Mouse (Mus musculus): ENCODE measurements around the gene Zfp865.

DNA sequence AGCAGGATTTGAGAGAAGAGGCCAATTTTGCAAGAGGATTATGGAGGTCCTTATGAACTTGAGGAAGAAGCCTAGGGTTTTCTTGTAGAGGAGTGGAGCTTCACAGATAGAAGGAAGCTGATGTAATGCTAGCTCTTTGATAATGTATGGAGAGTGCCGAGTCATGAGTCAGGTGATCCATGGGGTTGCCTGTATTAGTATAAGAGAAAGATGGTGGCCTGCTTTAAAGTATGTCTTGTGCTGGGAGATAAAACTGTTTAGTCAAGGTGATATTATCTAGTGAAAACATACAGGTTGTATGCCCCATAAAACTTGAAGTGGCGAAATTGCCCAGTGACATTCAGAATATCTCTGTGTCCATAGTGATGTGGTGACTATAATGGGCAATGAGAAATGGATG is 56.8 kb downstream of the Zfp865 start:
- TF ChIP-seq CTCF (IDR thresholded peaks at IDR 0.05; ENCODE audit: insufficient read depth, low read length) (no peak), POLR2A (IDR thresholded peaks at IDR 0.05; ENCODE audit: borderline replicate concordance, extremely low read depth, low read depth, low read length) (no peak)
